Mouse (Mus musculus) liver, embryonic 11.5 days (tissue): Measurements from ENCODE around the gene Gtf3a. TPM values are rescaled to one million over a fixed set of nuclear protein-coding genes. Genes with fewer than 3 reads are reported as not detected.

Source experiments
- ATAC-seq: fragments of 200-750 bp; cut with Nextera tagmentation; replicated peaks from 2 replicates; pipeline ENCODE4 v1.8.0; 2017; ENCODE audit warnings: moderate number of reproducible peaks, mild to moderate bottlenecking, moderate TSS enrichment, moderate library complexity; ENCODE audit not compliant: low FRiP score
- DNase-seq: peaks from one replicate; pipeline ENCODE4 v3.0.0-alpha.2; 2017; ENCODE audit warnings: low spot score
- H3K27ac ChIP-seq: fragments of 300-500 bp; sonication (generic); 2 replicates; pipeline ENCODE4 v1.5.1; 2014; ENCODE audit warnings: mild to moderate bottlenecking, low read depth, low read length, control low read depth
- H3K27me3 ChIP-seq: fragments of 300-500 bp; sonication (generic); replicated peaks from 2 replicates; pipeline ENCODE4 v1.6.1; 2014; ENCODE audit warnings: low read length, mixed read lengths; ENCODE audit not compliant: control insufficient read depth, insufficient read depth
- H3K36me3 ChIP-seq: fragments of 300-500 bp; sonication (generic); 2 replicates; pipeline ENCODE4 v1.6.1; 2014; ENCODE audit warnings: mild to moderate bottlenecking, low read length, moderate library complexity, mixed read lengths; ENCODE audit not compliant: control insufficient read depth, insufficient read depth
- H3K4me1 ChIP-seq: fragments of 300-500 bp; sonication (generic); replicated peaks from 2 replicates; pipeline ENCODE4 v1.6.1; 2014; ENCODE audit warnings: low read length, mixed read lengths; ENCODE audit not compliant: control insufficient read depth, insufficient read depth
- H3K4me2 ChIP-seq: fragments of 300-500 bp; sonication (generic); 2 replicates; pipeline ENCODE4 v1.6.1; 2014; ENCODE audit warnings: mild to moderate bottlenecking, control low read depth, moderate library complexity
- H3K4me3 ChIP-seq: fragments of 300-500 bp; sonication (generic); 2 replicates; pipeline ENCODE4 v1.5.1; 2014; ENCODE audit warnings: low read depth, low read length, control low read depth
- H3K9ac ChIP-seq: fragments of 300-500 bp; sonication (generic); 2 replicates; pipeline ENCODE4 v1.6.1; 2014; ENCODE audit warnings: low read depth, low read length, control low read depth
- H3K9me3 ChIP-seq: fragments of 300-500 bp; sonication (generic); 2 replicates; pipeline ENCODE4 v1.6.1; 2016; ENCODE audit warnings: low read length, inconsistent platforms, mixed read lengths; ENCODE audit not compliant: control insufficient read depth
- WGBS: fragments of 180-500 bp; shearing (Covaris S2); extraction: QIAGEN DNeasy Blood & Tissue Kit; methylation state at CpG from one replicate; pipeline ENCODE4 v1.1.7; 2014; 5-methylcytosine and 5-hydroxymethylcytosine counted together
- polyA plus RNA-seq: library from polyadenylated mRNA; unstranded; fragments of >200 nt; fragmentation: Nextera tagmentation; extraction: Ambion mirVana; gene quantifications from 2 replicates; pipeline ENCODE4 v1.2.1, GENCODE M21; 2014

The Gtf3a gene
- polyA plus RNA-seq, 1 experiment from 2014 or later = 158 TPM

DNA sequence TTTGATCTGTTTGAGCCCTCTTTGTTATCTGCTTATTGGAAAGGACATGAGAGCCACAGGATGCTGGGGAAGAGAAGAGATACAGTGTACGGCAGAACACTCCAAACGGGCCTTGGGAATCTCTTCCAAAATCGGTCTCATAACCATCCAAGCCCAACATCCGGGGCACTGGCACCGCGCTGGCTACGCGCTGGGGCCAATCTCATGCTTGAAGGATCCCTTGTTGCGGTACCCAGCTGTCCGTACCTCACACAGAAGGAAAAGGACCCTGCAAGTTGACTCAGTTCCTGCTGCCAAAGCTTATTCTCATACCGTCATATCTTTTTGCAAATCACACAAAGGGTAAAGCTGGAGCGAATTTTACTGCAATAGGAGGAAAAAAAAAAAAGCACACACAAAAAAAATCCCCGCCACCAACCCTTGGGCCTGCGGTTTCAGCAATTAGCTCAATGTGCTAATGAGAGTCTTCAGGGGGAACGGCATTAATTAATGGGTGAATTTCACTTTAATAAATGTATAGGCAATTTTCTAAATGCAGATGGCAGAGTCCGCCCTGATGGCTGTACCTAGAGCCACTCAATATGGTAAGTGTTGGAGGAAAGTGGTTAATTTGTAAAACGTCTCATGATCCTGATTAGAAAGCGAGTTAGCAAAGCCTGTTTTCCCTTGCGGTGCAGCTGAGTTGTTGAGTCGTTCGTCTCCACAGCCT, 37.4 kb downstream of the Gtf3a start:
- Histone ChIP-seq H3K4me1 (no peaks in the 10 kb centered on the region), H3K27me3 (peaks cover 21% of the 10 kb centered on the region), H3K4me3 (no peak overlapping the region), H3K9ac (no peak overlapping the region), H3K36me3 (no peaks in the 10 kb centered on the region), H3K27ac (no peak overlapping the region), H3K4me2 (no peak overlapping the region), H3K9me3 (no peaks in the 10 kb centered on the region)
- WGBS = 60% methylated on average over 21 of the region's 21 CpGs
- DNase-seq (no peak), ATAC-seq (no peak)

DNA sequence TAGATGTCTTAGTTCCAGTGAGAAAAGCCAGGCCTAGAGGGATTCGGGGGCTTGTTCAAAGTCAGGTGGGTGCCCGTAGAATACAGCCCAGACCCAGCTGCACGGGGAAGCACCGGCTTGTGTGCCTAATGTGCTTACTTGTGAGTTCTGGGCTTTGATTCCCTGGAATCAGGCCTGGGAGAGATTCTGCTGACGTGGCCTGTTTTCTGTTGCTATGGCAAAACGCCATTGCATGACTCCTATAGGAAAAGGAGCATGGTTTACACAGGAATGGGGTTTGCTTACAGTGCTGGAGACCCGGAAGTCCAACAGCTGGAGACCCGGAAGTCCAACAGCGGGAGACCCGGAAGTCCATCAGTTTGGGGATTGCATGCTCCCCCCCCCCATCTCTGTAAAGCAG, 39.1 kb downstream of the Gtf3a start:
- Histone ChIP-seq H3K36me3 (no peaks in the 10 kb centered on the region), H3K9ac (no peak overlapping the region), H3K27me3 (peaks cover 21% of the 10 kb centered on the region), H3K27ac (no peak overlapping the region), H3K4me1 (no peaks in the 10 kb centered on the region), H3K4me2 (no peak overlapping the region), H3K4me3 (no peak overlapping the region), H3K9me3 (no peaks in the 10 kb centered on the region)
- WGBS = 85% methylated on average over 10 of the region's 10 CpGs
- ATAC-seq = no peak
- DNase-seq = no peak

DNA sequence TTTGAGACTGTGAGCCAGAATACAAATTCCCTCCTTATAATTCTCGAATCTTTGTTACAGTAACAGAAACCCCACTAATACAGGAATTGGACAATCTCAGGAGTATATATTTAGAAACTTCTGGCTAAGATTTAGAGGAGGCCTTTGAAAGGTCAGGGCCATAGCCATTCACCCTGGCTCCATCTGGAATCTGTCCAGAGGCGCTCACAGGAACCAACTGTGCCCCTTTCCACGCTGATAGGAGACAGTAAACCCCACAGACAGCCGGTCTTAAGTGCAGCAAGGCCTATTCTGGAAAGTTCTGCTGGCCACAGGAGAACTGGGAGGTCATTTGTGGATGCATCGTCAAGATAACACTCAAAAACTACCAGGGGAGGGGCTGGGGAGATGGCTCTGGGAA, 40.6 kb downstream of the Gtf3a start:
- DNase-seq = no peak
- no peaks in the 10 kb centered on the region for H3K4me1 ChIP-seq
- H3K4me2 ChIP-seq = no peak overlapping the region
- ATAC-seq = no peak
- H3K4me3 ChIP-seq = no peak overlapping the region
- 64% methylated on average over 5 of the region's 5 CpGs for WGBS
- no peak overlapping the region for H3K27ac ChIP-seq
- peaks cover 18% of the 10 kb centered on the region for H3K27me3 ChIP-seq
- no peaks in the 10 kb centered on the region for H3K9me3 ChIP-seq
- no peaks in the 10 kb centered on the region for H3K36me3 ChIP-seq
- no peak overlapping the region for H3K9ac ChIP-seq

DNA sequence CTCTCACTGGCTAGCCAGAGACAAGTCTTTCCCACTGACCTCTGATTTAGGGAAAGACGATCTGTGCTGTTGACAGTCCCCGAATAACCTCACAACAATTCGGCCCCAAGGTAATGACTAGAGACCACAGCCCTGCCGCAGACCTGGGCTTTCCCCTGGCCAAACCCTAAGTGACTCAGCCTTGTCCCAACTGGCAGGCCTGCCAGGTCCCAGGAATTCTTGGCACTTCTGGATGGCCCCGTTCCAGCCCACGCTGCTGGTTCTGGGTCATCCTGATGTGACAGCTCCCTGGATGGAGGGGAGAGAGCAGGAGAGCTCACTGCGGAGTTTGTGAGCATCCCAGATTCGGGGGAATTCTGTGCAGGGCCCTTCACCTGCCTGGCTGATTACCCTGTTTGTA, 45.1 kb downstream of the Gtf3a start:
- no peak for DNase-seq
- Histone ChIP-seq H3K36me3 (no peaks in the 10 kb centered on the region), H3K4me3 (no peak overlapping the region), H3K4me1 (no peaks in the 10 kb centered on the region), H3K27ac (no peak overlapping the region), H3K27me3 (no peaks in the 10 kb centered on the region), H3K9me3 (no peaks in the 10 kb centered on the region), H3K9ac (no peak overlapping the region), H3K4me2 (no peak overlapping the region)
- ATAC-seq = no peak
- 82% methylated on average over 8 of the region's 8 CpGs for WGBS

DNA sequence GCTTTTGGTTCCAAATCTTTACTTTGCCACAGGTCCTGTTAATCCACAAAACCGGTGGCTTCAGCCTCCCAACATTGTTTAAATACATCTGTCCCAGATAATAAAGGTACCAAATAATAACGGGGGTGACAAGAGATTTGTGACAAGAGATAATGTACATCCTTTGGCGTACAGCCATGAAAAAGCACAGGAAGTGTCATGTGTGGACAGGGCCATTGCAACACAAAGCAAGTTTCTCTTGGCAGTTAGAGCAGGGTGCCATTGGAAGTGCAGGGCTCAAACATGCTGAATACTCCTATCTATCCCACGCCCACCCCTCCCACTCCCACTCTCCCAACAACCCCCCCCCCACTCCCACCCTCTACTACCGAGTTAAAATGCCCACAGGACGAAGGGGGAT, 46.5 kb downstream of the Gtf3a start:
- 61% methylated on average over 6 of the region's 6 CpGs for WGBS
- Histone ChIP-seq H3K36me3 (no peaks in the 10 kb centered on the region), H3K27ac (no peak overlapping the region), H3K9me3 (no peaks in the 10 kb centered on the region), H3K9ac (no peak overlapping the region), H3K27me3 (no peaks in the 10 kb centered on the region), H3K4me2 (no peak overlapping the region), H3K4me1 (no peaks in the 10 kb centered on the region), H3K4me3 (no peak overlapping the region)
- ATAC-seq = no peak
- DNase-seq = no peak

DNA sequence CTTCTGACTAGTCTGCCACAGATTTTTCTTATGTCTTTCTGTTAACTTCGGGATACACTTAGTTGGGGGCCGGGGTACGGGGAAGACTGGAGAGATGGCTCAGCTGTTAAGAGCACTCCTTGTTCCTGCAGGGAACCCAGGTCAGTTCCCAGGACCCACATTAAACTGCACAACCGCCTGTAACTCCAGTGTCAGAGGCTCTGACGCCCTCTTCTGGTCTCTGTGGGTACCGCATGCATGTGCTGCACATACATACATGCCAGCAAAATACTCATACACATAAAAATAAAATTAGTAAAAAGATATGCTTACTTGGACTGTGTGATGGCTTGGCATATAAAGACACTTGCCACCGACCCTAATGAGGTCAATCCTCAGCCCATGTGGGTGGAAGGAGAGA, 48.4 kb downstream of the Gtf3a start:
- no peak overlapping the region for H3K9ac ChIP-seq
- H3K36me3 ChIP-seq = no peaks in the 10 kb centered on the region
- H3K4me3 ChIP-seq = no peak overlapping the region
- no peak overlapping the region for H3K27ac ChIP-seq
- no peaks in the 10 kb centered on the region for H3K9me3 ChIP-seq
- H3K27me3 ChIP-seq = no peaks in the 10 kb centered on the region
- ATAC-seq (no peak), DNase-seq (no peak)
- no peaks in the 10 kb centered on the region for H3K4me1 ChIP-seq
- WGBS = 77% methylated on average over 7 of the region's 7 CpGs
- H3K4me2 ChIP-seq = no peak overlapping the region

DNA sequence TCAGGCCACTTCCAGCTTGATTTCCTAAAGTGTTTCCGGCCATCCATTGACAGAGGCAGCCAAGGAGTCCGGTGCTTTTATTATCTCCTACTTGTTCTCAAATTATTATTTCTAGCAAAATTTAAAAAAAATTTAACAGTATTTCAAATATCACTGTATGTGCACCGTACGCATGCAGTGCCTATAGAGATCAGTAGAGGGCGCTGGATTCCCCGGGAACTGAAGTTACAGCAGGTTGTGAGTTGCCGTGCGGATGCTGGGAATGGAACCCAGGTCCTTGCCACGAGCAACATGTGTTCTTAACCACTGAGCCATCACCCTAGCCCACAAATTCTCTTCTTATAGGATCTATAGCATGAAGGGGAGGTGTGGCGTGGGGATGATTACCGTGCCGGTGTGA, 50.3 kb downstream of the Gtf3a start:
- no peak for DNase-seq
- Histone ChIP-seq H3K27me3 (no peaks in the 10 kb centered on the region), H3K4me3 (no peak overlapping the region), H3K4me2 (no peak overlapping the region), H3K9ac (no peak overlapping the region), H3K27ac (no peak overlapping the region), H3K36me3 (no peaks in the 10 kb centered on the region; the same call in 1 of the 2 replicates), H3K4me1 (no peaks in the 10 kb centered on the region), H3K9me3 (no peaks in the 10 kb centered on the region)
- WGBS = 89% methylated on average over 12 of the region's 12 CpGs
- no peak for ATAC-seq

DNA sequence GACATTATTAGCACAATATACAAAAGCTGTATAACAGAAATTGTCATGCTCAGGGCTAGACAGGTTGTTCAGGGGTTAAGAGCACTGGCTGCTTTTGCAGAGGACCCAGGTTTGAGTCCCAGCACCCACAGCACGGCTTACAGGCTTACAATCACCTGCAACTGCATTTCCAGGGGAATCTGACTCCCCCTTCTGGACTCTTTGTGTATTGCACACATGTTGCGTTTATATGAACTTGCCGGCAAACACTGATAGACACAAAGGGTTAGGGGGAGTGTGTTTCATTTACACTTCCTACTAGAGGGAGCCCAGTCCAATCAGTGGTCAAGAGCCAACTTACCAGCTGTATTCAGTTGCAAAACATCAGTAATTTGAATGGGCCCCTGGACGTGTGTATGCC, 52.9 kb downstream of the Gtf3a start:
- Histone ChIP-seq H3K27ac (no peak overlapping the region), H3K9me3 (no peaks in the 10 kb centered on the region), H3K36me3 (no peaks in the 10 kb centered on the region; the same call in 1 of the 2 replicates), H3K27me3 (no peaks in the 10 kb centered on the region), H3K4me3 (no peak overlapping the region), H3K4me1 (no peaks in the 10 kb centered on the region), H3K9ac (no peak overlapping the region), H3K4me2 (no peak overlapping the region)
- no peak for DNase-seq
- 83% methylated on average over 4 of the region's 4 CpGs for WGBS
- no peak for ATAC-seq

DNA sequence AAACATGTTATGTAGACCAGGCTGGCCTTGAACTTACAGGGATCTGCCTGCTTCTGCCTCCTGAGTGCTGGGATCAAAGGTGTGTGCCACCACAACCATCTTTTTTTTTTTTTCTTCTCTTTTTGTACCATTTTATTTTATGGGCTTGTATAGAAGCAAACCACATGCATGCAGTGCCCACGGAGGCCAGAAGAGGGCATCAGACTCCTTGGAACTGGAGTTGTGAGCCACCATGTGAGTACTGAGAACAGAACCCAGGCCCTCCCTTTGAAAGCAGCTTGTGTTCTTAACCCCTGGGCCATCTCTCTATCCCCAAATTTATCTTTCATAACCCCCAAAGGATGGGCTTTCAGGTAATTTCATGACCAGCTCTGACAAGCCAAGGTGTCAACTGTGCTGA, 54.8 kb downstream of the Gtf3a start:
- DNase-seq (no peak), ATAC-seq (no peak)
- H3K36me3 ChIP-seq = no peaks in the 10 kb centered on the region; the same call in 1 of the 2 replicates
- H3K27me3 ChIP-seq = no peaks in the 10 kb centered on the region
- no peak overlapping the region for H3K27ac ChIP-seq
- H3K4me1 ChIP-seq = no peaks in the 10 kb centered on the region
- H3K4me2 ChIP-seq = no peak overlapping the region
- no peak overlapping the region for H3K4me3 ChIP-seq
- H3K9ac ChIP-seq = no peak overlapping the region
- no peaks in the 10 kb centered on the region for H3K9me3 ChIP-seq
- WGBS = 64% methylated on average over 1 of the region's 1 CpGs
